Mouse (Mus musculus) heart, postnatal 0 days (tissue): Measurements from ENCODE around the gene Sapcd1.

Source experiments
- CTCF ChIP-seq: IDR thresholded peaks from 2 replicates; pipeline ENCODE4 v1.5.1; 2016; ENCODE audit warnings: antibody characterized with exemption, control low read depth, low read depth
- EP300 ChIP-seq: IDR thresholded peaks from 2 replicates; pipeline ENCODE4 v1.6.1; 2016; ENCODE audit warnings: antibody characterized with exemption, low read depth

- TF ChIP-seq EP300 (no peak), CTCF (no peak)
These were observed 30.5 kb upstream of the Sapcd1 start for GRCm38 (mm10) chr17:35058316-35058715.
